In the genomic region with DNA sequence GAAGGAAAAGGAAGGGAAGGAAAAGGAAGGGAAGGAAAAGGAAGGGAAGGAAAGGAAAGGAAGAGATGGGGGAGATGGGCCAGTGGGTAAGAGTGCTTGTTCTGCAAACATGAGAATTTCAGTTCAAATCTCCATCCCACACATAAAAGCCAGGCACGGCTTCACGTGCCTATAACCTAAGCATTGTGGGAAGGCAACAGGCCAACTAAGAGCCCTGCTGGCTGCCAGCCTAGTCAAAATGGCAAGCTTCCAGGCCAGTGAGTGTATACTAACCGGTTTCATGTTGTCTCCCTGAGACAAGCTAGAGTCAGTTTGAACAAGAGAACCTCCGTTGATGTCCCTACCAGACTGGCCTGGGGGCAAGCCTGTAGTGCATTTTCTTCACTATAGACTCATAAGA, we compare ENCODE assay signal across 8 mouse cellular contexts. TPM values are rescaled to one million over a fixed set of nuclear protein-coding genes. Genes with fewer than 3 reads are reported as not detected.
DNase-seq lines count a peak whose midpoint lies in the region; ATAC-seq and TF ChIP-seq lines count a peak whose summit lies in the region.

No protein-coding gene starts in this region.

- no peak overlapping the region for H3K9ac ChIP-seq in hindbrain, embryonic 11.5 days (ENCODE audit: low read depth, low read length)

- H3K36me3 ChIP-seq in thymus, adult 2 months (ENCODE audit: control insufficient read depth, insufficient read depth, low read length), result no peaks in the 10 kb centered on the region
- H3K36me3 ChIP-seq in hindbrain, embryonic 11.5 days (ENCODE audit: control insufficient read depth, insufficient read depth, low read length), result no peaks in the 10 kb centered on the region

- no peak overlapping the region for H3K27ac ChIP-seq in layer of hippocampus, adult 2 months
- no peak overlapping the region for H3K27ac ChIP-seq in thymus, adult 2 months (ENCODE audit: control insufficient read depth, insufficient read depth, low read length)
- no peak overlapping the region for H3K27ac ChIP-seq in hindbrain, embryonic 11.5 days (ENCODE audit: low read depth, low read length)

- no peak overlapping the region for H3K4me2 ChIP-seq in hindbrain, embryonic 11.5 days (replicated peaks; ENCODE audit: low read depth, low read length)

- H3K4me3 ChIP-seq in layer of hippocampus, adult 2 months, result no peak overlapping the region
- no peak overlapping the region for H3K4me3 ChIP-seq in thymus, adult 2 months (ENCODE audit: control insufficient read depth, insufficient read depth, low read length)
- H3K4me3 ChIP-seq in hindbrain, embryonic 11.5 days (ENCODE audit: low read depth, low read length), result no peak overlapping the region

- ATAC-seq in hindbrain, embryonic 11.5 days (ENCODE audit: low FRiP score), result no peak

- H3K9me3 ChIP-seq in hindbrain, embryonic 11.5 days (ENCODE audit: control insufficient read depth, low read length), result no peaks in the 10 kb centered on the region

- H3K4me1 ChIP-seq in thymus, adult 2 months (replicated peaks; ENCODE audit: control insufficient read depth, insufficient read depth, low read length), result peaks cover 3% of the 10 kb centered on the region
- H3K4me1 ChIP-seq in hindbrain, embryonic 11.5 days (replicated peaks; ENCODE audit: control insufficient read depth, insufficient read depth, low read length), result 0 out of 2 replicates have a peak, but pooled peaks cover 3% of the 10 kb centered on the region

- no peaks in the 10 kb centered on the region for H3K27me3 ChIP-seq in thymus, adult 2 months (ENCODE audit: control insufficient read depth, insufficient read depth, low read length)
- H3K27me3 ChIP-seq in hindbrain, embryonic 11.5 days (ENCODE audit: control insufficient read depth, insufficient read depth, low read length), result no peaks in the 10 kb centered on the region

- 60% methylated on average over 4 of the region's 4 CpGs for WGBS in thymus, adult 2 months
- WGBS in hindbrain, embryonic 11.5 days, result 85% methylated on average over 4 of the region's 4 CpGs

- DNase-seq in cerebellum, adult 9-10 months, result peak; percentile 24
- DNase-seq in cerebellum, adult 11 months, result no peak
- DNase-seq in right cerebral cortex, adult 18-20 months, result peak; percentile 43
- DNase-seq in right cerebral cortex, postnatal 25 days, result no peak
- DNase-seq in layer of hippocampus, adult 2 months (ENCODE audit: low spot score in 2 of 2), result peak; percentile 42 to 74
- peak; percentile 53 for DNase-seq in ovary, postnatal 14 days (ENCODE audit: low spot score)
- DNase-seq in thymus, adult 2 months, result no peak
- DNase-seq in hindbrain, embryonic 11.5 days (ENCODE audit: low spot score), result no peak

- no peak for TF ChIP-seq POLR2A in thymus, adult 2 months (IDR thresholded peaks at IDR 0.05; ENCODE audit: control insufficient read depth, extremely low read depth, insufficient read depth, low read length, poor library complexity)

- TF ChIP-seq CTCF in layer of hippocampus, adult 2 months (conservative IDR thresholded peaks at IDR 0.05), result no peak
- TF ChIP-seq CTCF in thymus, adult 2 months (IDR thresholded peaks at IDR 0.05; ENCODE audit: borderline replicate concordance, control insufficient read depth, extremely low read depth, insufficient read depth, low read length, poor library complexity), result no peak

RNA-seq across cellular contexts. Expression of gene Serhl, which starts 23.8 kb away (rescaled TPM):
- 10 to 100 TPM in 1 of 2 experiments, 1 to 10 TPM in 1; 7.1 to 11.8 TPM for total RNA-seq in layer of hippocampus, adult 2 months (2021)
- 64.9 and 82.9 TPM in 2 replicates for polyA plus RNA-seq in thymus, adult 2 months (2012; rRNA removed)
- polyA plus RNA-seq in hindbrain, embryonic 11.5 days (2014; fragmentation: Nextera tagmentation; extraction: Ambion mirVana), result 40.2 and 42.6 TPM in 2 replicates

RNA-seq across cellular contexts. Expression of gene Nfam1, which starts 32.4 kb away (rescaled TPM):
- total RNA-seq in layer of hippocampus, adult 2 months (2021), result 1 to 10 TPM; 1.9 to 2.8 TPM
- polyA plus RNA-seq in thymus, adult 2 months (2012; rRNA removed), result 8.1 and 9.8 TPM in 2 replicates
- polyA plus RNA-seq in hindbrain, embryonic 11.5 days (2014; fragmentation: Nextera tagmentation; extraction: Ambion mirVana), result 2.1 and 2.3 TPM in 2 replicates

RNA-seq across cellular contexts. Expression of gene Rrp7a, which starts 57.1 kb away (rescaled TPM):
- 100 to 1,000 TPM; 144 to 151 TPM for total RNA-seq in layer of hippocampus, adult 2 months (2021)
- 168 and 179 TPM in 2 replicates for polyA plus RNA-seq in thymus, adult 2 months (2012; rRNA removed)
- 54.6 and 63.4 TPM in 2 replicates for polyA plus RNA-seq in hindbrain, embryonic 11.5 days (2014; fragmentation: Nextera tagmentation; extraction: Ambion mirVana)

Comparison
In these comparisons a context has a peak if more than half of its experiments do, and no peak if none do; other contexts are left out.
1. DNase-seq: peak in cerebellum, adult 9-10 months (single experiment), right cerebral cortex, adult 18-20 months (single experiment), layer of hippocampus, adult 2 months (2 of 2) and ovary, postnatal 14 days (single experiment); none in cerebellum, adult 11 months (single experiment), right cerebral cortex, postnatal 25 days (single experiment), thymus, adult 2 months (single experiment) and hindbrain, embryonic 11.5 days (single experiment).